Comparison of ENCODE assay signal across 8 mouse cellular contexts in genomic region chr14:20794589-20794988, GRCm38 (mm10). TPM values are rescaled to one million over a fixed set of nuclear protein-coding genes. Genes with fewer than 3 reads are reported as not detected.
DNase-seq lines count a peak whose midpoint lies in the region; ATAC-seq and TF ChIP-seq lines count a peak whose summit lies in the region.

No protein-coding gene starts in this region.

- H3K4me1 ChIP-seq in cerebellum, adult 2 months (ENCODE audit: control insufficient read depth, insufficient read depth, low read length) = no peaks in the 10 kb centered on the region; the same call in 1 of the 2 replicates
- H3K4me1 ChIP-seq in neural tube, embryonic 11.5 days (ENCODE audit: control insufficient read depth, insufficient read depth, low read length) = peaks cover 18% of the 10 kb centered on the region
- peaks cover 49% of the 10 kb centered on the region for H3K4me1 ChIP-seq in limb, embryonic 13.5 days
- peaks cover 13% of the 10 kb centered on the region for H3K4me1 ChIP-seq in stomach, embryonic 14.5 days (ENCODE audit: control insufficient read depth, insufficient read depth, low read length)

- TF ChIP-seq POLR2A in cerebellum, adult 2 months (IDR thresholded peaks at IDR 0.05; ENCODE audit: borderline replicate concordance, insufficient read depth, low read length) = no peak

- H3K36me3 ChIP-seq in neural tube, embryonic 11.5 days (ENCODE audit: control insufficient read depth, insufficient read depth, low read length) = peaks cover 10% of the 10 kb centered on the region
- peaks cover 28% of the 10 kb centered on the region for H3K36me3 ChIP-seq in limb, embryonic 13.5 days
- H3K36me3 ChIP-seq in stomach, embryonic 14.5 days (ENCODE audit: control insufficient read depth, insufficient read depth, low read length) = peaks cover 17% of the 10 kb centered on the region

- no peak for DNase-seq in cerebellum, adult 2 months
- no peak for DNase-seq in neural tube, embryonic 11.5 days (ENCODE audit: low spot score)
- no peak for DNase-seq in neural tube, embryonic 10.5 days (ENCODE audit: extremely low spot score, low spot score)
- no peak for DNase-seq in thymus, adult 18-20 months
- no peak for DNase-seq in gastrocnemius, postnatal 4 days (ENCODE audit: low spot score in 2 of 2)

- H3K4me2 ChIP-seq in neural tube, embryonic 11.5 days (ENCODE audit: low read depth) = peak overlapping the region; percentile 82
- H3K4me2 ChIP-seq in limb, embryonic 13.5 days (replicated peaks) = peak overlapping the region; percentile 82
- peak overlapping the region; percentile 94 for H3K4me2 ChIP-seq in stomach, embryonic 14.5 days (replicated peaks; ENCODE audit: low read depth, low read length)

- H3K9ac ChIP-seq in neural tube, embryonic 11.5 days (ENCODE audit: low read length) = peak overlapping the region; percentile 81
- H3K9ac ChIP-seq in limb, embryonic 13.5 days = peak overlapping the region; percentile 87
- peak overlapping the region; percentile 30; the same call in 1 of the 2 replicates for H3K9ac ChIP-seq in stomach, embryonic 14.5 days (replicated peaks; ENCODE audit: low read depth, low read length)

- 37% methylated on average over 9 of the region's 9 CpGs for WGBS in cerebellum, adult 2 months
- WGBS in neural tube, embryonic 11.5 days = 6% methylated on average over 9 of the region's 9 CpGs
- 9% methylated on average over 9 of the region's 9 CpGs for WGBS in limb, embryonic 13.5 days
- 14% methylated on average over 9 of the region's 9 CpGs for WGBS in stomach, embryonic 14.5 days

- peak overlapping the region; percentile 68; the same call in 1 of the 2 replicates for H3K27ac ChIP-seq in cerebellum, adult 2 months (ENCODE audit: insufficient read depth, low read length)
- H3K27ac ChIP-seq in neural tube, embryonic 11.5 days (ENCODE audit: low read depth, low read length) = no peak overlapping the region
- peak overlapping the region; percentile 53; the same call in 1 of the 2 replicates for H3K27ac ChIP-seq in limb, embryonic 13.5 days
- H3K27ac ChIP-seq in stomach, embryonic 14.5 days (ENCODE audit: low read length) = peak overlapping the region; percentile 33; the same call in 1 of the 2 replicates

- no peak for TF ChIP-seq CTCF in cerebellum, adult 2 months (IDR thresholded peaks at IDR 0.05; ENCODE audit: borderline replicate concordance, insufficient read depth, low read depth, low read length)

- no peak for ATAC-seq in cerebellum, adult (ENCODE audit: insufficient number of reproducible peaks, low FRiP score, low TSS enrichment)
- ATAC-seq in neural tube, embryonic 11.5 days (ENCODE audit: insufficient read depth, low FRiP score, low TSS enrichment) = no peak
- ATAC-seq in limb, embryonic 13.5 days (ENCODE audit: low FRiP score, low read depth) = no peak
- ATAC-seq in stomach, embryonic 14.5 days (ENCODE audit: insufficient number of reproducible peaks, insufficient read depth, low FRiP score, low read depth) = no peak

- no peaks in the 10 kb centered on the region for H3K9me3 ChIP-seq in neural tube, embryonic 11.5 days (ENCODE audit: control insufficient read depth, low read length)
- H3K9me3 ChIP-seq in limb, embryonic 13.5 days = no peaks in the 10 kb centered on the region
- H3K9me3 ChIP-seq in stomach, embryonic 14.5 days (ENCODE audit: control insufficient read depth, low read depth, low read length) = no peaks in the 10 kb centered on the region

- peak overlapping the region; percentile 79 for H3K4me3 ChIP-seq in cerebellum, adult 2 months (replicated peaks; ENCODE audit: insufficient read depth, low read depth, low read length)
- H3K4me3 ChIP-seq in neural tube, embryonic 11.5 days (ENCODE audit: low read depth, low read length) = peak overlapping the region; percentile 92
- peak overlapping the region; percentile 87 for H3K4me3 ChIP-seq in limb, embryonic 13.5 days
- peak overlapping the region; percentile 85 for H3K4me3 ChIP-seq in stomach, embryonic 14.5 days (ENCODE audit: low read depth, low read length)

- H3K27me3 ChIP-seq in cerebellum, adult 2 months (ENCODE audit: control insufficient read depth, insufficient read depth, low read length) = no peaks in the 10 kb centered on the region
- no peaks in the 10 kb centered on the region for H3K27me3 ChIP-seq in neural tube, embryonic 11.5 days (ENCODE audit: control insufficient read depth, insufficient read depth, low read length)
- H3K27me3 ChIP-seq in limb, embryonic 13.5 days = no peaks in the 10 kb centered on the region
- no peaks in the 10 kb centered on the region for H3K27me3 ChIP-seq in stomach, embryonic 14.5 days (ENCODE audit: control insufficient read depth, insufficient read depth, low read length)

RNA-seq across cellular contexts. Expression of gene Camk2g, which starts 0.7 kb away (rescaled TPM):
- polyA plus RNA-seq in cerebellum, adult 2 months (2012; rRNA removed) = 217 and 222 TPM in 2 replicates
- polyA plus RNA-seq in neural tube, embryonic 11.5 days (2014; fragmentation: Nextera tagmentation; extraction: Ambion mirVana) = 54.0 and 56.5 TPM in 2 replicates
- 63.5 and 74.6 TPM in 2 replicates for polyA plus RNA-seq in limb, embryonic 13.5 days (2015; fragmentation: Nextera tagmentation; extraction: Ambion mirVana)
- polyA plus RNA-seq in stomach, embryonic 14.5 days (2014; fragmentation: Nextera tagmentation; extraction: Ambion mirVana) = 46.6 and 53.6 TPM in 2 replicates
- 10 to 100 TPM; 92.5 to 94.3 TPM for total RNA-seq in gastrocnemius, postnatal 4 days (2021)

RNA-seq across cellular contexts. Expression of gene Plau, which starts 41.9 kb away (rescaled TPM):
- polyA plus RNA-seq in cerebellum, adult 2 months (2012; rRNA removed) = 0.90 and 1.1 TPM in 2 replicates
- polyA plus RNA-seq in neural tube, embryonic 11.5 days (2014; fragmentation: Nextera tagmentation; extraction: Ambion mirVana) = 0.30 and 0.62 TPM in 2 replicates
- 2.9 and 3.0 TPM in 2 replicates for polyA plus RNA-seq in limb, embryonic 13.5 days (2015; fragmentation: Nextera tagmentation; extraction: Ambion mirVana)
- 0.64 and 1.3 TPM in 2 replicates for polyA plus RNA-seq in stomach, embryonic 14.5 days (2014; fragmentation: Nextera tagmentation; extraction: Ambion mirVana)
- total RNA-seq in gastrocnemius, postnatal 4 days (2021) = 10 to 100 TPM; 25.8 to 28.2 TPM

Comparison
In these comparisons a context has a peak if more than half of its experiments do, and no peak if none do; other contexts are left out.
1. H3K9ac ChIP-seq: peak in every context shown above with its lines; median percentile 87 in limb, embryonic 13.5 days; 81 in neural tube, embryonic 11.5 days; 30 in stomach, embryonic 14.5 days.